Mouse (Mus musculus) cerebellum, adult 11 months (tissue): ENCODE results near the gene Mcm10.

Experiments
- DNase-seq: peaks from one replicate; pipeline ENCODE4 v3.0.0; 2022

Gene Mcm10

GRCm38 (mm10) chr2:5012491-5013324 is at the start of gene Mcm10:
Gene Mcm10, minus strand, starts transcription at chr2:5012791.
- peak; percentile 73 for DNase-seq

- DNase-seq, result no peak
Measured at GRCm38 (mm10) chr2:5061133-5061708, 48.6 kb upstream of the Mcm10 start.

- no peak for DNase-seq
Measured at GRCm38 (mm10) chr2:5059997-5060396, 47.4 kb upstream of the Mcm10 start.

- DNase-seq, result no peak
Measured at GRCm38 (mm10) chr2:5058436-5058835, 45.8 kb upstream of the Mcm10 start.

- DNase-seq, result no peak
Measured at GRCm38 (mm10) chr2:5050562-5050961, 38.0 kb upstream of the Mcm10 start.

- DNase-seq, result no peak
Measured at GRCm38 (mm10) chr2:5047016-5047415, 34.4 kb upstream of the Mcm10 start.

- no peak for DNase-seq
Measured at GRCm38 (mm10) chr2:5045269-5045965, 32.8 kb upstream of the Mcm10 start.

- DNase-seq, result no peak
Measured at GRCm38 (mm10) chr2:5044321-5044720, 31.7 kb upstream of the Mcm10 start.

GRCm38 (mm10) chr2:5043476-5043761 is 30.8 kb upstream of the Mcm10 start:
- DNase-seq, result no peak

GRCm38 (mm10) chr2:5042616-5043475 is 30.3 kb upstream of the Mcm10 start:
- DNase-seq, result no peak

GRCm38 (mm10) chr2:5041854-5042253 is 29.3 kb upstream of the Mcm10 start:
- no peak for DNase-seq

- no peak for DNase-seq
Measured at GRCm38 (mm10) chr2:5040281-5041161, 27.9 kb upstream of the Mcm10 start.

- DNase-seq, result no peak
Measured at GRCm38 (mm10) chr2:5039350-5040170, 27.0 kb upstream of the Mcm10 start.

GRCm38 (mm10) chr2:5038320-5038719 is 25.7 kb upstream of the Mcm10 start:
- peak; percentile 56 for DNase-seq

- no peak for DNase-seq
Measured at GRCm38 (mm10) chr2:5037390-5037789, 24.8 kb upstream of the Mcm10 start.

GRCm38 (mm10) chr2:5036411-5037076 is 24.0 kb upstream of the Mcm10 start:
- DNase-seq, result no peak

GRCm38 (mm10) chr2:5035241-5035640 is 22.6 kb upstream of the Mcm10 start:
- no peak for DNase-seq

- DNase-seq, result no peak
Measured at GRCm38 (mm10) chr2:5034801-5035200, 22.2 kb upstream of the Mcm10 start.

- no peak for DNase-seq
Measured at GRCm38 (mm10) chr2:5033546-5034420, 21.2 kb upstream of the Mcm10 start.

- DNase-seq, result no peak
Measured at GRCm38 (mm10) chr2:5032665-5033064, 20.1 kb upstream of the Mcm10 start.
